In the genomic region with DNA sequence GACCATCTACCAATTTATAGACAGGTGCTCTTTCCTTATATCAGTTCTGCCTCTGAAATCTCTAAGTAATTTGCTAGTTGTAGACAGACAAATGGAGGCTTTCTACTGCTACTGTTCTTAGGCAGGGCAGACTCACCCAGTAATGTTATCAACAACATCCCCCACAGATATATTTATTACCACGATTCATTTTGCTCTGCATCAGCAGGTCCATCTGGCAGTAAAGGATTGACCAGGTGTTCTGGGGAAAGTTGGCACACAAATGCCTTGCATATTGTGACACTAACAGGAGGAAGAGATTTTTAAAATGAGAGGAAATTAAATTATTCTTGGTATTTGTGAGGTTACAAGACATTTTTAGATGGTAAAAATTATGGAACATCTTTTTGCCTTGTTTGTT, we compare ENCODE assay signal across 14 mouse cellular contexts.
DNase-seq lines count a peak whose midpoint lies in the region; ATAC-seq and TF ChIP-seq lines count a peak whose summit lies in the region.
"Had no signal": no experiment of that assay in that cellular context is flagged by ENCODE, and none has a peak within 500 bp of the region (broad histone marks: within the 10 kb centered on the region; RNA-seq: fewer than 3 reads in every experiment).

No protein-coding gene starts in this region.

- DNase-seq in right cerebral cortex, adult 18-20 months = peak; percentile 2
- DNase-seq in right cerebral cortex, postnatal 4 days = no peak
- peak; percentile 89 for DNase-seq in cerebellum, adult 9-10 months
- peak; percentile 75 to 79 for DNase-seq in layer of hippocampus, adult 8-10 months (ENCODE audit: low spot score in 2 of 2)
- DNase-seq in right cerebral cortex, postnatal 25 days = peak; percentile 29
- DNase-seq in heart, postnatal 14 days = no peak
- DNase-seq: kidney, postnatal 10 days had no signal

- 68% methylated on average over 1 of the region's 1 CpGs for WGBS in intestine, postnatal 0 days

- no peak for ATAC-seq in intestine, postnatal 0 days
- no peak for ATAC-seq in monocyte, adult 5-6 weeks (replicated peaks; ENCODE audit: insufficient number of reproducible peaks, low FRiP score, low TSS enrichment, poor library complexity, severe bottlenecking)
- ATAC-seq: midbrain, embryonic 16.5 days had no signal

- no peak overlapping the region for H3K9ac ChIP-seq in intestine, postnatal 0 days (ENCODE audit: low read depth, low read length)
- H3K9ac ChIP-seq: embryonic facial prominence, embryonic 12.5 days; liver, embryonic 15.5 days; stomach, embryonic 15.5 days had no signal

- H3K4me2 ChIP-seq in intestine, postnatal 0 days (replicated peaks; ENCODE audit: low read depth) = no peak overlapping the region
- H3K4me2 ChIP-seq: embryonic facial prominence, embryonic 12.5 days; liver, embryonic 15.5 days; stomach, embryonic 15.5 days had no signal

- H3K4me1 ChIP-seq in intestine, postnatal 0 days (replicated peaks; ENCODE audit: control insufficient read depth, insufficient read depth, low read length) = no peaks in the 10 kb centered on the region
- H3K4me1 ChIP-seq: embryonic facial prominence, embryonic 12.5 days; liver, embryonic 15.5 days; stomach, embryonic 15.5 days had no signal

- H3K9me3 ChIP-seq in intestine, postnatal 0 days (ENCODE audit: control insufficient read depth) = no peaks in the 10 kb centered on the region
- H3K9me3 ChIP-seq: embryonic facial prominence, embryonic 12.5 days; liver, embryonic 15.5 days; stomach, embryonic 15.5 days had no signal

- H3K36me3 ChIP-seq in intestine, postnatal 0 days (ENCODE audit: control insufficient read depth, insufficient read depth) = no peaks in the 10 kb centered on the region
- H3K36me3 ChIP-seq: embryonic facial prominence, embryonic 12.5 days; liver, embryonic 15.5 days; stomach, embryonic 15.5 days had no signal

- H3K27me3 ChIP-seq in intestine, postnatal 0 days (replicated peaks; ENCODE audit: control insufficient read depth, insufficient read depth, low read length) = no peaks in the 10 kb centered on the region
- H3K27me3 ChIP-seq: CH12.LX; embryonic facial prominence, embryonic 12.5 days; liver, embryonic 15.5 days; stomach, embryonic 15.5 days had no signal

- no peak overlapping the region for H3K4me3 ChIP-seq in intestine, postnatal 0 days (ENCODE audit: low read depth, low read length)
- H3K4me3 ChIP-seq: embryonic facial prominence, embryonic 12.5 days; liver, embryonic 15.5 days; stomach, embryonic 15.5 days had no signal

- H3K27ac ChIP-seq in intestine, postnatal 0 days (ENCODE audit: low read depth, low read length) = no peak overlapping the region
- H3K27ac ChIP-seq: embryonic facial prominence, embryonic 12.5 days; liver, embryonic 15.5 days; stomach, embryonic 15.5 days had no signal

- intact Hi-C loops in heart, postnatal 14 days (cut with DNase I) = no loop called here

- TF ChIP-seq CTCF in intestine, postnatal 0 days (IDR thresholded peaks at IDR 0.05; ENCODE audit: low read depth) = no peak

Comparison
In these comparisons a context has a peak if more than half of its experiments do, and no peak if none do; other contexts are left out.
1. DNase-seq: peak in right cerebral cortex, adult 18-20 months (single experiment), cerebellum, adult 9-10 months (single experiment), layer of hippocampus, adult 8-10 months (2 of 2) and right cerebral cortex, postnatal 25 days (single experiment); none in right cerebral cortex, postnatal 4 days (single experiment) and heart, postnatal 14 days (0 of 2).